Mouse (Mus musculus): ENCODE data around the gene Cdh20.

The Cdh20 gene

GRCm38 (mm10) chr1:104768371-104769249, at the start of gene Cdh20:
TSS of gene Cdh20 (plus strand) at chr1:104768529.
- DNase-seq, result peak; percentile 87

- DNase-seq, result peak; percentile 97
Observed at GRCm38 (mm10) chr1:104746816-104747215, 21.5 kb upstream of the Cdh20 start.

GRCm38 (mm10) chr1:104747438-104747837, 20.9 kb upstream of the Cdh20 start:
- DNase-seq, result peak; percentile 76

- peak; percentile 73 for DNase-seq
Observed at GRCm38 (mm10) chr1:104754483-104754882, 13.8 kb upstream of the Cdh20 start.

- DNase-seq, result peak; percentile 35
Observed at GRCm38 (mm10) chr1:104755896-104756295, 12.4 kb upstream of the Cdh20 start.

- peak; percentile 87 for DNase-seq
Observed at GRCm38 (mm10) chr1:104769250-104769607, 900 bp downstream of the Cdh20 start.

GRCm38 (mm10) chr1:104771937-104772336, 3.6 kb downstream of the Cdh20 start:
- DNase-seq, result no peak

GRCm38 (mm10) chr1:104773207-104773606, 4.9 kb downstream of the Cdh20 start:
- no peak for DNase-seq

GRCm38 (mm10) chr1:104793488-104793887, 25.2 kb downstream of the Cdh20 start:
- no peak for DNase-seq

- DNase-seq, result no peak
Observed at GRCm38 (mm10) chr1:104796146-104796545, 27.8 kb downstream of the Cdh20 start.

GRCm38 (mm10) chr1:104797139-104797538, 28.8 kb downstream of the Cdh20 start:
- DNase-seq, result no peak

- no peak for DNase-seq
Observed at GRCm38 (mm10) chr1:104804746-104805145, 36.4 kb downstream of the Cdh20 start.

- DNase-seq, result peak; percentile 63
Observed at GRCm38 (mm10) chr1:104807214-104807613, 38.9 kb downstream of the Cdh20 start.

- DNase-seq, result no peak
Observed at GRCm38 (mm10) chr1:104817510-104817909, 49.2 kb downstream of the Cdh20 start.

- DNase-seq, result peak; percentile 56
Observed at GRCm38 (mm10) chr1:104828106-104828505, 59.8 kb downstream of the Cdh20 start.

GRCm38 (mm10) chr1:104838206-104838915, 70.0 kb downstream of the Cdh20 start:
- peak; percentile 85 for DNase-seq

GRCm38 (mm10) chr1:104839051-104839450, 70.7 kb downstream of the Cdh20 start:
- no peak for DNase-seq

GRCm38 (mm10) chr1:104848256-104848919, 80.1 kb downstream of the Cdh20 start:
- DNase-seq, result peak; percentile 86

- peak; percentile 44 for DNase-seq
Observed at GRCm38 (mm10) chr1:104848920-104849272, 80.6 kb downstream of the Cdh20 start.

- DNase-seq, result no peak
Observed at GRCm38 (mm10) chr1:104877384-104877783, 109.1 kb downstream of the Cdh20 start.

- DNase-seq, result peak; percentile 56
Observed at GRCm38 (mm10) chr1:104901815-104902214, 133.5 kb downstream of the Cdh20 start.

- DNase-seq, result peak; percentile 90
Observed at GRCm38 (mm10) chr1:104903409-104903808, 135.1 kb downstream of the Cdh20 start.

GRCm38 (mm10) chr1:104912407-104912806, 144.1 kb downstream of the Cdh20 start:
- DNase-seq, result no peak

- DNase-seq, result peak; percentile 27
Observed at GRCm38 (mm10) chr1:104916507-104916906, 148.2 kb downstream of the Cdh20 start.

Measured in retina, postnatal 1 day (tissue).